Mouse (Mus musculus) stomach, embryonic 16.5 days (tissue): ENCODE results near the gene Izumo4. TPM values are rescaled to one million over a fixed set of nuclear protein-coding genes. Genes with fewer than 3 reads are reported as not detected.
A peak's percentile ranks its signal among the peaks of the same experiment; 100 is the strongest.

ENCODE experiments used
- ATAC-seq: fragments of 200-750 bp; cut with Nextera tagmentation; 2 replicates; pipeline ENCODE4 v1.8.0; 2017; ENCODE audit warnings: moderate number of reproducible peaks, moderate TSS enrichment; ENCODE audit not compliant: insufficient read depth, low FRiP score
- H3K27ac ChIP-seq: fragments of 300-500 bp; sonication (generic); 2 replicates; pipeline ENCODE4 v1.5.1; 2014; ENCODE audit warnings: low read length
- H3K27me3 ChIP-seq: fragments of 300-500 bp; sonication (generic); 2 replicates; pipeline ENCODE4 v1.6.1; 2014; ENCODE audit warnings: low read length, control low read depth, mixed read lengths; ENCODE audit not compliant: control insufficient read depth, insufficient read depth
- H3K36me3 ChIP-seq: fragments of 300-500 bp; sonication (generic); 2 replicates; pipeline ENCODE4 v1.6.1; 2014; ENCODE audit warnings: low read length; ENCODE audit not compliant: control insufficient read depth, insufficient read depth
- H3K4me1 ChIP-seq: fragments of 300-500 bp; sonication (generic); 2 replicates; pipeline ENCODE4 v1.6.1; 2014; ENCODE audit warnings: low read length, control low read depth, mixed read lengths; ENCODE audit not compliant: control insufficient read depth, insufficient read depth
- H3K4me2 ChIP-seq: fragments of 300-500 bp; sonication (generic); 2 replicates; pipeline ENCODE4 v1.6.1; 2014; ENCODE audit warnings: low read depth, low read length, mixed read lengths
- H3K4me3 ChIP-seq: fragments of 300-500 bp; sonication (generic); replicated peaks from 2 replicates; pipeline ENCODE4 v1.5.1; 2014; ENCODE audit warnings: mild to moderate bottlenecking, low read length
- H3K9ac ChIP-seq: fragments of 300-500 bp; sonication (generic); 2 replicates; pipeline ENCODE4 v1.6.1; 2014; ENCODE audit warnings: low read length
- H3K9me3 ChIP-seq: fragments of 300-500 bp; sonication (generic); replicated peaks from 2 replicates; pipeline ENCODE4 v1.6.1; 2016; ENCODE audit warnings: low read length, control low read depth; ENCODE audit not compliant: control insufficient read depth
- WGBS: fragments of 180-500 bp; shearing (Covaris S2); extraction: QIAGEN DNeasy Blood & Tissue Kit; methylation state at CpG from one replicate; pipeline ENCODE4 v1.1.7; 2014; 5-methylcytosine and 5-hydroxymethylcytosine counted together
- polyA plus RNA-seq: library from polyadenylated mRNA; unstranded; fragments of >200 nt; fragmentation: Nextera tagmentation; extraction: Ambion mirVana; gene quantifications from 2 replicates; pipeline ENCODE4 v1.2.1, GENCODE M21; 2015

Izumo4 gene
- polyA plus RNA-seq, 1 experiment from 2014 or later, result 28.7 TPM

DNA sequence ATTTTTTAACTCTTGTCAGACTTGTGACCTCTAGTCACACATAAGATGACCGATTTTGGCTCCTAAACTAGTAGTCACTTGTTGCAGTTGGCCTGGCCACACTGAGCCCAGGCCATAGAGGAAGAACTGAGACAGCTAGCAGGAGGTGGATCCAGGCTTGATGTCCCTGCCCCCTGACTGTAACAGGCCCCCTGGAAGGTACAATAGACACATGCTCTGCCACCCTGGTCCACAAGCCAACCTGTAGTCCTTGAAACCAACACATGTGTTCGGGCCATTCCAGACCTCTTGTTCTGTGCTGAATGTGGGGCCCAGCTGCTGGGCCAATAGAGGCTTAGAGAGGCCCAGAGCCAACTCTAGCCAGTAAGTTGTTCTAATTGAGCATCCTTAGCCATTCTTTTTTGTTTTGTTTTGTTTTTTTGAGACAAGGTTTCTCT lies 21.7 kb upstream of the Izumo4 start:
- peaks cover 5% of the 10 kb centered on the region; the same call in 1 of the 2 replicates for H3K36me3 ChIP-seq
- no peak overlapping the region for H3K9ac ChIP-seq
- 84% methylated on average over 2 of the region's 2 CpGs for WGBS
- H3K9me3 ChIP-seq, result no peaks in the 10 kb centered on the region
- H3K27ac ChIP-seq, result peak overlapping the region; percentile 100
- ATAC-seq, result no peak
- no peak overlapping the region for H3K4me3 ChIP-seq
- peaks cover 32% of the 10 kb centered on the region for H3K4me1 ChIP-seq
- H3K27me3 ChIP-seq, result no peaks in the 10 kb centered on the region
- H3K4me2 ChIP-seq, result no peak overlapping the region

DNA sequence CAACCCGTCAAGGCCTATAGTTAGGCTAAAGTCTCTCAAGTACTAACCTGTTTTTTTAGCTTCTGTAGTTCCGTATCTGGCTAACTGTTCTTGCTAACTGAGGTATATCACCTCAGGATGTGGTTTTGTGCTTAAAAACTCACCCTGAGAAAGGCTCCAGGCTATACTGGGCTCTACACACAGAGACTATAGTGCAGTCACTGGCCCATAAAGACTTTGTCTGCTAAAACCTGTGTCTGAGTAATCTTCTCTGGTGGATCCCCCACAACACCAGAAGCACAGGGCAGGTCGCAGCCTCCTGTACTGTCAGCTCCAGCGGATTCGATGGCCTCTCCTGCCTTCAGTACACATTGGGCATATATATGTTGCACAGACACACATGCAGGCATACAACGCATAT lies 20.0 kb upstream of the Izumo4 start:
- Histone ChIP-seq H3K4me3 (no peak overlapping the region), H3K36me3 (peaks cover 17% of the 10 kb centered on the region; the same call in 1 of the 2 replicates), H3K9ac (no peak overlapping the region), H3K4me2 (no peak overlapping the region), H3K9me3 (no peaks in the 10 kb centered on the region), H3K27me3 (no peaks in the 10 kb centered on the region), H3K27ac (no peak overlapping the region), H3K4me1 (peaks cover 31% of the 10 kb centered on the region)
- no peak for ATAC-seq
- WGBS, result 92% methylated on average over 6 of the region's 6 CpGs

DNA sequence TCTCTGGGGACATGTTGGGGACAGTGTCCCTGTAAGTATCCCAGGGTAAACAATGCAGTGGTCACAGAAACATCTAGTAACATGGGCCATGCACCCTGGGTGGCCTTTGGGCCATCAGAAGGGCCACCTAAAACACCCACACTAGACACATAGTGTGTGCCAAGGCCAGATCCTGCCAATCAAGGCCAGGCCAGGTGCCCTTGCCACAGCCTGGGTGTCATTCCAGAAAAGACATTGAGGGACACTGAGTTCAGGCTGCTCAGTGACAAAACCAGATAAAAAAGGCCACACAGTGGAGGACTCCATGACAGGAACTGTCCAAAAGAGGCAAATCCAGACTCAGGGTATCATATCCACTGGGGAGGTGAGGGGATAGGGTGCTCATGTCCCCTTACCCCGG lies 18.3 kb upstream of the Izumo4 start:
- H3K4me2 ChIP-seq, result no peak overlapping the region
- peaks cover 18% of the 10 kb centered on the region; the same call in 1 of the 2 replicates for H3K36me3 ChIP-seq
- H3K4me1 ChIP-seq, result peaks cover 14% of the 10 kb centered on the region
- no peak for ATAC-seq
- H3K27ac ChIP-seq, result no peak overlapping the region
- no peak overlapping the region for H3K9ac ChIP-seq
- WGBS, result 88% methylated on average over 1 of the region's 1 CpGs
- no peak overlapping the region for H3K4me3 ChIP-seq
- H3K27me3 ChIP-seq, result no peaks in the 10 kb centered on the region
- H3K9me3 ChIP-seq, result no peaks in the 10 kb centered on the region

- Histone ChIP-seq H3K9ac (no peak overlapping the region), H3K9me3 (no peaks in the 10 kb centered on the region), H3K4me2 (no peak overlapping the region), H3K27me3 (no peaks in the 10 kb centered on the region), H3K27ac (no peak overlapping the region), H3K4me3 (no peak overlapping the region), H3K4me1 (peaks cover 9% of the 10 kb centered on the region), H3K36me3 (peaks cover 20% of the 10 kb centered on the region; the same call in 1 of the 2 replicates)
- ATAC-seq, result 0 out of 2 replicates have a peak, but pooled peaks have one; percentile 34
- WGBS, result 56% methylated on average over 6 of the region's 6 CpGs
Observed at GRCm38 (mm10) chr10:80684214-80684613, 17.8 kb upstream of the Izumo4 start.

GRCm38 (mm10) chr10:80684984-80685383 lies 17.0 kb upstream of the Izumo4 start:
- H3K4me3 ChIP-seq, result no peak overlapping the region
- H3K4me1 ChIP-seq, result peaks cover 1% of the 10 kb centered on the region; the same call in 1 of the 2 replicates
- H3K27ac ChIP-seq, result no peak overlapping the region
- 76% methylated on average over 4 of the region's 4 CpGs for WGBS
- ATAC-seq, result no peak
- H3K9me3 ChIP-seq, result no peaks in the 10 kb centered on the region
- peaks cover 27% of the 10 kb centered on the region; the same call in 1 of the 2 replicates for H3K36me3 ChIP-seq
- no peak overlapping the region for H3K4me2 ChIP-seq
- no peaks in the 10 kb centered on the region for H3K27me3 ChIP-seq
- no peak overlapping the region for H3K9ac ChIP-seq

GRCm38 (mm10) chr10:80686617-80687016 lies 15.4 kb upstream of the Izumo4 start:
- 94% methylated on average over 3 of the region's 3 CpGs for WGBS
- Histone ChIP-seq H3K4me1 (no peaks in the 10 kb centered on the region), H3K27ac (no peak overlapping the region), H3K27me3 (no peaks in the 10 kb centered on the region), H3K9ac (no peak overlapping the region), H3K36me3 (peaks cover 27% of the 10 kb centered on the region; the same call in 1 of the 2 replicates), H3K4me3 (no peak overlapping the region), H3K4me2 (no peak overlapping the region), H3K9me3 (no peaks in the 10 kb centered on the region)
- ATAC-seq, result no peak

- Histone ChIP-seq H3K9ac (no peak overlapping the region), H3K36me3 (peaks cover 27% of the 10 kb centered on the region; the same call in 1 of the 2 replicates), H3K27me3 (no peaks in the 10 kb centered on the region), H3K9me3 (no peaks in the 10 kb centered on the region), H3K27ac (no peak overlapping the region), H3K4me2 (no peak overlapping the region), H3K4me1 (no peaks in the 10 kb centered on the region), H3K4me3 (no peak overlapping the region)
- peak; percentile 76; the same call in 1 of the 2 replicates for ATAC-seq
- 32% methylated on average over 5 of the region's 5 CpGs for WGBS
Observed at GRCm38 (mm10) chr10:80687850-80688249, 14.1 kb upstream of the Izumo4 start.

DNA sequence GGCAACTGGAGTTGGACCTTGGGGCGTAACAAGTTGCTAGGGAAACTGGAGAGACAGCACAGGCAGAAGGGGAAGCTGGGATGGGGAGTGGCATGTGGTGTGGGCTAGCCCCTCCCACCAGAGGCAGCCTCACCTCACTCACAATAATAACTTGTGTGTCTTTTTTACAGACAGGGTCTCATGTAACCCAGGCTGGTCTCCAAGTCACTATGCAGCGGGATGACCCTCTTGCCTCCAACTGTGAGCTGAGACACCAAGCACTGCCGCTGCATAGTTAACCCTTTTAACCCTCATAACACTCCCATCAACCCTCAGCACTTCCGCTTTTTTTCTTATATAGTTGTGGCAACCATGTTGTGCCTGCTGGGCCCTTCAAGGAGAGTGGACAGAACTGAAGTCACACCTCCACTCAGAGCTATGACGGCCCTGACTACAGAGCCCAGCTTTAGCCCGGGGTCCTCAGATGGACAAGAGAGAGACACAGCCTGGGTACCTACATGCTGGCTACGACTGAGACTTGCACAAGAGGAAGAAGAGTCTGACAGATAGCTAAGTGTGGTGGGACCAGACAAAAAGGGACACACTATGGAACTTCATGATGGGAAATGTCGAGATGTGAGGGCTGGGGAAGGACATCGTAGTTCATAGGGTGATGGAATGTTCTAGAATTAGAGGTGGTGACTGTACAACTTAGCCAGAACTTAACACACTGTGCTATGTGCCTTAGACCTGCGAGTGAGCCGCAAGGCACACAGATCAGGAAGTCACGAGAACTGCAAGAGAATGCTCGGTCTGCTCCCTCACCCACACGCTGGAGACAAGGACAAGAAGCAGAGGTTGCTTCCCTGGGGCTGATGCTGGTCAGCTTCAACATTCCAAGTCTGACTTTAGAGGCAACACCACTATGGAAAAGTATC lies 9.5 kb upstream of the Izumo4 start:
- no peak overlapping the region for H3K9ac ChIP-seq
- H3K4me2 ChIP-seq, result no peak overlapping the region
- no peaks in the 10 kb centered on the region for H3K27me3 ChIP-seq
- ATAC-seq, result no peak
- no peak overlapping the region; the same call in 1 of the 2 replicates for H3K27ac ChIP-seq
- peaks cover 18% of the 10 kb centered on the region for H3K4me1 ChIP-seq
- 78% methylated on average over 14 of the region's 14 CpGs for WGBS
- peaks cover 9% of the 10 kb centered on the region; the same call in 1 of the 2 replicates for H3K36me3 ChIP-seq
- no peaks in the 10 kb centered on the region for H3K9me3 ChIP-seq
- no peak overlapping the region for H3K4me3 ChIP-seq

DNA sequence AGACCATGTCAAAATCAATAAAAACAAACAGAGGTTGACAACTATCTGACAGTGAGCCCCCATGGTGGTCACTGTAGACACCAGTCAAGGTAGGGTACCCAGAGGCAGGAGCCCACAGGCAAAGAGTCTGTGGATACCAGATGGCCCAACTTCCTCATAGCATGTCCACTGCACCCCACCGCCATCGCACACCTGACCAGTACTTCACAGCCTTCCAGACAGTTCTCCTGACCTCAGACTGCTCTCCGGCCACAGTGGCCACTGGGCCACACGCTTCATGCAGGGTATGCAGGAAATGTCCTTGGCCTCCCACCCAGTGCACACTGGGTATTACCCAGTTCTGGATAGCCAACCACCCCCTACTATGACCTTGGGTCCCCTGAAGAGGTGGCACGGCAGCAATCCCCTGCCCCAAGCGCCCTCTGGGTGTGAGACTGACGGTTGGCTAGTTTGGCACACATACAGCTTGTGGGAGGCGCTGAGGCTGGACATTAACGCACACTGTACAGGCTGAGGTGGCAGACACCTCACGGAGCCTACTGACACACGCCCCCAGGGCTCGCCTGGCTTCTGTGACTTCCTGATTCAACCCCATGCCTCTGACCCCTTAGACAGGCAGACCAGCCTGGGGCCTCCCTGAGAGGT lies 8.5 kb upstream of the Izumo4 start:
- Histone ChIP-seq H3K36me3 (peaks cover 9% of the 10 kb centered on the region; the same call in 1 of the 2 replicates), H3K9ac (no peak overlapping the region), H3K27me3 (no peaks in the 10 kb centered on the region), H3K4me3 (no peak overlapping the region), H3K9me3 (no peaks in the 10 kb centered on the region), H3K4me2 (no peak overlapping the region), H3K4me1 (peaks cover 18% of the 10 kb centered on the region), H3K27ac (no peak overlapping the region)
- ATAC-seq, result no peak
- WGBS, result 88% methylated on average over 12 of the region's 12 CpGs
